Mouse (Mus musculus) testis, adult 2 months (tissue): Measurements from ENCODE around the gene Emilin3.

Experiments used
- CTCF ChIP-seq: fragments of 200-500 bp; IDR thresholded peaks from 2 replicates; pipeline ENCODE4 v1.5.1; 2012; ENCODE audit warnings: low read depth, mild to moderate bottlenecking, inconsistent platforms, low read length, moderate library complexity; ENCODE audit not compliant: control insufficient read depth, insufficient read depth, insufficient replicate concordance
- POLR2A ChIP-seq: fragments of 200-500 bp; IDR thresholded peaks from 2 replicates; pipeline ENCODE4 v1.6.1; 2012; ENCODE audit warnings: low read depth, mild to moderate bottlenecking, inconsistent platforms, low read length, moderate library complexity; ENCODE audit not compliant: control insufficient read depth

GRCm38 (mm10) chr2:160871310-160871709 is 40.8 kb downstream of the Emilin3 start:
- TF ChIP-seq POLR2A, result no peak
- TF ChIP-seq CTCF, result no peak
